Mouse (Mus musculus) embryonic facial prominence, embryonic 12.5 days (tissue): ENCODE data around the gene Zdhhc7. TPM values are rescaled to one million over a fixed set of nuclear protein-coding genes. Genes with fewer than 3 reads are reported as not detected.

Experiments used
- ATAC-seq: fragments of 200-750 bp; cut with Nextera tagmentation; 2 replicates; pipeline ENCODE4 v1.8.0; 2017; ENCODE audit not compliant: insufficient number of reproducible peaks, insufficient read depth, low FRiP score, low TSS enrichment
- H3K27ac ChIP-seq: fragments of 300-500 bp; sonication (generic); 2 replicates; pipeline ENCODE4 v1.5.1; 2016; ENCODE audit warnings: mild to moderate bottlenecking
- H3K27me3 ChIP-seq: fragments of 300-500 bp; sonication (generic); 2 replicates; pipeline ENCODE4 v1.6.1; 2016; ENCODE audit warnings: mild to moderate bottlenecking, moderate library complexity
- H3K36me3 ChIP-seq: fragments of 300-500 bp; sonication (generic); 2 replicates; pipeline ENCODE4 v1.6.1; 2016; ENCODE audit warnings: mild to moderate bottlenecking
- H3K4me1 ChIP-seq: fragments of 300-500 bp; sonication (generic); 2 replicates; pipeline ENCODE4 v1.6.1; 2016
- H3K4me2 ChIP-seq: fragments of 300-500 bp; sonication (generic); replicated peaks from 2 replicates; pipeline ENCODE4 v1.6.1; 2016; ENCODE audit warnings: mild to moderate bottlenecking, moderate library complexity
- H3K4me3 ChIP-seq: fragments of 300-500 bp; sonication (generic); 2 replicates; pipeline ENCODE4 v1.5.1; 2016; ENCODE audit warnings: mild to moderate bottlenecking
- H3K9ac ChIP-seq: fragments of 300-500 bp; sonication (generic); 2 replicates; pipeline ENCODE4 v1.6.1; 2016; ENCODE audit warnings: mild to moderate bottlenecking, moderate library complexity
- H3K9me3 ChIP-seq: fragments of 300-500 bp; sonication (generic); 2 replicates; pipeline ENCODE4 v1.6.1; 2016; ENCODE audit warnings: mild to moderate bottlenecking, moderate library complexity
- WGBS: fragments of 180-500 bp; shearing (Covaris S2); methylation state at CpG from one replicate; pipeline ENCODE4 v1.1.7; 2016; 5-methylcytosine and 5-hydroxymethylcytosine counted together
- polyA plus RNA-seq: library from polyadenylated mRNA; unstranded; fragments of >200 nt; fragmentation: Nextera tagmentation; extraction: Ambion mirVana; gene quantifications from 2 replicates; pipeline ENCODE4 v1.2.1, GENCODE M21; 2016

Zdhhc7 gene
- polyA plus RNA-seq, 1 experiment from 2014 or later = 34.7 TPM

GRCm38 (mm10) chr8:120066226-120066625, 35.1 kb downstream of the Zdhhc7 start:
- Histone ChIP-seq H3K4me1 (peaks cover 10% of the 10 kb centered on the region; the same call in 1 of the 2 replicates), H3K9me3 (no peaks in the 10 kb centered on the region), H3K36me3 (no peaks in the 10 kb centered on the region), H3K4me3 (no peak overlapping the region), H3K27ac (no peak overlapping the region), H3K27me3 (no peaks in the 10 kb centered on the region), H3K4me2 (no peak overlapping the region), H3K9ac (no peak overlapping the region)
- WGBS = 90% methylated on average over 4 of the region's 4 CpGs
- ATAC-seq = no peak

- WGBS = 94% methylated on average over 8 of the region's 8 CpGs
- no peak for ATAC-seq
- Histone ChIP-seq H3K4me1 (peaks cover 10% of the 10 kb centered on the region; the same call in 1 of the 2 replicates), H3K4me2 (no peak overlapping the region), H3K36me3 (no peaks in the 10 kb centered on the region), H3K27ac (no peak overlapping the region), H3K9me3 (no peaks in the 10 kb centered on the region), H3K4me3 (no peak overlapping the region), H3K9ac (no peak overlapping the region), H3K27me3 (no peaks in the 10 kb centered on the region)
Observed at GRCm38 (mm10) chr8:120065611-120066010, 35.7 kb downstream of the Zdhhc7 start.

GRCm38 (mm10) chr8:120063326-120063725, 38.0 kb downstream of the Zdhhc7 start:
- no peaks in the 10 kb centered on the region for H3K27me3 ChIP-seq
- H3K9me3 ChIP-seq = no peaks in the 10 kb centered on the region
- H3K4me3 ChIP-seq = no peak overlapping the region
- peaks cover 8% of the 10 kb centered on the region; the same call in 1 of the 2 replicates for H3K4me1 ChIP-seq
- no peak overlapping the region for H3K4me2 ChIP-seq
- no peak overlapping the region for H3K27ac ChIP-seq
- ATAC-seq = no peak
- no peaks in the 10 kb centered on the region for H3K36me3 ChIP-seq
- 86% methylated on average over 3 of the region's 3 CpGs for WGBS
- H3K9ac ChIP-seq = no peak overlapping the region

- ATAC-seq = no peak
- Histone ChIP-seq H3K4me1 (0 out of 2 replicates have a peak, but pooled peaks cover 3% of the 10 kb centered on the region), H3K27me3 (no peaks in the 10 kb centered on the region), H3K4me3 (no peak overlapping the region), H3K9me3 (no peaks in the 10 kb centered on the region), H3K36me3 (no peaks in the 10 kb centered on the region), H3K4me2 (no peak overlapping the region), H3K9ac (no peak overlapping the region), H3K27ac (no peak overlapping the region)
- 88% methylated on average over 14 of the region's 14 CpGs for WGBS
Observed at GRCm38 (mm10) chr8:120062742-120063141, 38.5 kb downstream of the Zdhhc7 start.

- Histone ChIP-seq H3K27me3 (no peaks in the 10 kb centered on the region), H3K36me3 (no peaks in the 10 kb centered on the region), H3K9ac (no peak overlapping the region), H3K4me2 (no peak overlapping the region), H3K27ac (no peak overlapping the region), H3K4me3 (no peak overlapping the region), H3K4me1 (no peaks in the 10 kb centered on the region), H3K9me3 (no peaks in the 10 kb centered on the region; the same call in 1 of the 2 replicates)
- no peak for ATAC-seq
- WGBS = 64% methylated on average over 2 of the region's 2 CpGs
Observed at GRCm38 (mm10) chr8:120057078-120057477, 44.2 kb downstream of the Zdhhc7 start.

GRCm38 (mm10) chr8:120054833-120055232, 46.4 kb downstream of the Zdhhc7 start:
- H3K27me3 ChIP-seq = no peaks in the 10 kb centered on the region
- no peak overlapping the region for H3K27ac ChIP-seq
- H3K4me2 ChIP-seq = no peak overlapping the region
- no peaks in the 10 kb centered on the region for H3K36me3 ChIP-seq
- no peak overlapping the region for H3K9ac ChIP-seq
- H3K4me1 ChIP-seq = no peaks in the 10 kb centered on the region
- H3K4me3 ChIP-seq = no peak overlapping the region
- 97% methylated on average over 3 of the region's 3 CpGs for WGBS
- H3K9me3 ChIP-seq = no peaks in the 10 kb centered on the region; the same call in 1 of the 2 replicates
- ATAC-seq = no peak

- H3K36me3 ChIP-seq = no peaks in the 10 kb centered on the region
- H3K9me3 ChIP-seq = no peaks in the 10 kb centered on the region; the same call in 1 of the 2 replicates
- 0 out of 2 replicates have a peak, but pooled peaks cover 4% of the 10 kb centered on the region for H3K4me1 ChIP-seq
- no peak overlapping the region for H3K4me2 ChIP-seq
- no peaks in the 10 kb centered on the region for H3K27me3 ChIP-seq
- H3K4me3 ChIP-seq = no peak overlapping the region
- no peak for ATAC-seq
- 80% methylated on average over 8 of the region's 8 CpGs for WGBS
- H3K27ac ChIP-seq = no peak overlapping the region
- H3K9ac ChIP-seq = no peak overlapping the region
Observed at GRCm38 (mm10) chr8:120052318-120052717, 49.0 kb downstream of the Zdhhc7 start.

- Histone ChIP-seq H3K27me3 (no peaks in the 10 kb centered on the region), H3K9ac (no peak overlapping the region), H3K36me3 (no peaks in the 10 kb centered on the region), H3K4me2 (no peak overlapping the region), H3K4me3 (no peak overlapping the region), H3K4me1 (peaks cover 6% of the 10 kb centered on the region), H3K9me3 (no peaks in the 10 kb centered on the region; the same call in 1 of the 2 replicates), H3K27ac (no peak overlapping the region)
- no peak for ATAC-seq
- 68% methylated on average over 4 of the region's 4 CpGs for WGBS
Observed at GRCm38 (mm10) chr8:120051908-120052307, 49.4 kb downstream of the Zdhhc7 start.

GRCm38 (mm10) chr8:120051006-120051405, 50.3 kb downstream of the Zdhhc7 start:
- Histone ChIP-seq H3K4me3 (no peak overlapping the region), H3K27me3 (no peaks in the 10 kb centered on the region), H3K9ac (no peak overlapping the region), H3K4me1 (peaks cover 15% of the 10 kb centered on the region), H3K4me2 (no peak overlapping the region), H3K9me3 (no peaks in the 10 kb centered on the region), H3K36me3 (no peaks in the 10 kb centered on the region), H3K27ac (no peak overlapping the region)
- 61% methylated on average over 4 of the region's 4 CpGs for WGBS
- ATAC-seq = no peak

- H3K27me3 ChIP-seq = no peaks in the 10 kb centered on the region
- H3K9ac ChIP-seq = no peak overlapping the region
- H3K4me2 ChIP-seq = no peak overlapping the region
- H3K4me1 ChIP-seq = peaks cover 20% of the 10 kb centered on the region
- no peaks in the 10 kb centered on the region for H3K36me3 ChIP-seq
- H3K27ac ChIP-seq = no peak overlapping the region
- ATAC-seq = no peak
- H3K4me3 ChIP-seq = no peak overlapping the region
- 46% methylated on average over 10 of the region's 10 CpGs for WGBS
- no peaks in the 10 kb centered on the region for H3K9me3 ChIP-seq
Observed at GRCm38 (mm10) chr8:120050376-120050775, 50.9 kb downstream of the Zdhhc7 start.

GRCm38 (mm10) chr8:120049949-120050348, 51.3 kb downstream of the Zdhhc7 start:
- H3K36me3 ChIP-seq = no peaks in the 10 kb centered on the region
- H3K4me3 ChIP-seq = no peak overlapping the region
- H3K27me3 ChIP-seq = no peaks in the 10 kb centered on the region
- H3K9ac ChIP-seq = no peak overlapping the region
- ATAC-seq = no peak
- H3K9me3 ChIP-seq = no peaks in the 10 kb centered on the region
- WGBS = 67% methylated on average over 13 of the region's 13 CpGs
- no peak overlapping the region for H3K4me2 ChIP-seq
- H3K4me1 ChIP-seq = peaks cover 23% of the 10 kb centered on the region
- H3K27ac ChIP-seq = no peak overlapping the region

GRCm38 (mm10) chr8:120046258-120047020, 54.8 kb downstream of the Zdhhc7 start:
- Histone ChIP-seq H3K36me3 (no peaks in the 10 kb centered on the region), H3K27ac (peak overlapping the region; percentile 59), H3K4me3 (no peak overlapping the region), H3K9me3 (no peaks in the 10 kb centered on the region), H3K27me3 (no peaks in the 10 kb centered on the region), H3K9ac (no peak overlapping the region), H3K4me2 (no peak overlapping the region), H3K4me1 (peaks cover 23% of the 10 kb centered on the region)
- ATAC-seq = 0 out of 2 replicates have a peak, but pooled peaks have one; percentile 29
- 52% methylated on average over 14 of the region's 14 CpGs for WGBS
